Mouse (Mus musculus): ENCODE measurements at regions not wholly inside any gene's neighbourhood (a gene's known extent, or its start where the extent isn't known, plus 50 kb on each side); places are given as distances from the start of the nearest gene placed in this dataset.

DNA sequence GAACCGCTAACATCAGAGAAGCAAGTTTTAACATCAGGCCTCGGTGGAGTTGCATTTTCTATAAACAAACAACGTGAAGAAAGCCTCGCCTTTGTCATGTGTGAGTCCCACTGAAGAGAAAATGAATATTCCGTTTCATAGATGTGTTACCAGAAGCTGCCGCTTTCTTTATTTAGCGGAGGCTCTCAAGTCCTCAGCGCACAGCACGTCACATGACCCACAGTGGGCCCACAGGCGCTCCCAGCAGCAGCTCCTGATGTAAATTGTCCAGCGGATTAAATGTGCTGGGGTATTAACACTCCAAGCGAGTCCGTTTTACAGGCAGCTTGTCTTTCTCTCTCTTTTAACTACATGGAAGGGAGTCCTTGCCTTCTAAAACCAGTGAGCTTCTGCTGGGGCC lies 304.7 kb upstream of the Spred2 start:
- Histone ChIP-seq H3K4me1 (no peaks in the 10 kb centered on the region), H3K4me3 (no peak overlapping the region), H3K36me3 (no peaks in the 10 kb centered on the region), H3K9me3 (no peaks in the 10 kb centered on the region), H3K27me3 (no peaks in the 10 kb centered on the region), H3K27ac (no peak overlapping the region), H3K4me2 (no peak overlapping the region), H3K9ac (no peak overlapping the region)
- ATAC-seq (ENCODE audit: insufficient number of reproducible peaks, low FRiP score, low TSS enrichment, low read depth), result no peak
- WGBS, result 72% methylated on average over 13 of the region's 13 CpGs

DNA sequence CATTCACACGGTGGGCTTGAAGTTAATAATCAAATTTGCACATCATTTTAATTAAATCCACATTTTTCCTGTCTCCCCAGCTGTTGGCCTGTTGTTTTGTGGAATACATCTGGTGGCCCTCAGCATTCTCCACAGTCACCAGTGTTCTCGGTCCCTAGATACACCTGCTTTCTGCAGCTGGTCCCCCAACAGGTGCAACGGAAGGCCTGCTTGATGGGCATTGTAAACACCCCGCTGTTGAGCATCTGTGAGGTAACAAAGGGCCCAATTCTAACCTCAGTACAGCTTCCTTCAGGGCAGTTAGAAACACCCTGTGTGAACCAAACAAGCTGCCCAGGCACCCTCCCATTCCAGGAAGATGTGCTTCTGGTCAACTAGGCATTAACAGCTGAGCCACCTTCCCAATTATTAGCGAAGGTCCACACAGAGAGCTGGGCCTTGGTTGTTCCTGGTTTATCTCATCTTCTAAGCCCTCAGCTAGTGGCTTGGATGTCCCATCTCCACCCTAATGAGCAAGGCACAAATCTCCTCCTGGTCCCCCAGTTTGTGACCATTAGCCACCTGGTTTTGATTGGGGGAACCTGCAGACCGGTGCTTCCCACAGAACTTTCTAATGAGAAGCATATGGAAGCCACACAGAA lies 293.0 kb upstream of the Spred2 start:
- Histone ChIP-seq H3K36me3 (no peaks in the 10 kb centered on the region), H3K4me1 (no peaks in the 10 kb centered on the region), H3K4me3 (no peak overlapping the region), H3K4me2 (no peak overlapping the region), H3K9me3 (no peaks in the 10 kb centered on the region), H3K27me3 (no peaks in the 10 kb centered on the region), H3K9ac (no peak overlapping the region), H3K27ac (no peak overlapping the region)
- WGBS, result 36% methylated on average over 6 of the region's 6 CpGs
- ATAC-seq (ENCODE audit: insufficient number of reproducible peaks, low FRiP score, low TSS enrichment, low read depth), result no peak

DNA sequence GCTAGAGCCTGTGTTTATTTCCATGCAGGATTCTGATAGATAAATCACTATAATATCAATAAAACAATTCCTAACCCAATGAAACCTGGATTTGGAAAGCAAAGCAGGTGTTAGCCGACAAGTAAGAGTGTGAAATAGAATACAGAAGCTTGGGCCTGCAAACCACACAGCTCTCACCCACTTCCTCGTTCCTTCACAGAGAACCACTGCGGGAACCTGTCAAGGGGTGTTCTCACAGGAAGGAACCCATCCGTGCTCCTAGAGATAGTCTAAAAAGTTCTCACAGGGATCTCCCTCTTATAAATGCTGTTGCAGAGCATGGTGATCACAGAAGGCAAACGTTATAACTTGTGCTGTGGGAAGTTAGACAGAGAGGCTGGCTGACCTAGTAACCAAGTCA lies 291.7 kb upstream of the Spred2 start:
- Histone ChIP-seq H3K4me2 (no peak overlapping the region), H3K27me3 (no peaks in the 10 kb centered on the region), H3K27ac (no peak overlapping the region), H3K4me1 (no peaks in the 10 kb centered on the region), H3K9me3 (no peaks in the 10 kb centered on the region), H3K9ac (no peak overlapping the region), H3K36me3 (no peaks in the 10 kb centered on the region), H3K4me3 (no peak overlapping the region)
- 63% methylated on average over 5 of the region's 5 CpGs for WGBS
- no peak for ATAC-seq (ENCODE audit: insufficient number of reproducible peaks, low FRiP score, low TSS enrichment, low read depth)

DNA sequence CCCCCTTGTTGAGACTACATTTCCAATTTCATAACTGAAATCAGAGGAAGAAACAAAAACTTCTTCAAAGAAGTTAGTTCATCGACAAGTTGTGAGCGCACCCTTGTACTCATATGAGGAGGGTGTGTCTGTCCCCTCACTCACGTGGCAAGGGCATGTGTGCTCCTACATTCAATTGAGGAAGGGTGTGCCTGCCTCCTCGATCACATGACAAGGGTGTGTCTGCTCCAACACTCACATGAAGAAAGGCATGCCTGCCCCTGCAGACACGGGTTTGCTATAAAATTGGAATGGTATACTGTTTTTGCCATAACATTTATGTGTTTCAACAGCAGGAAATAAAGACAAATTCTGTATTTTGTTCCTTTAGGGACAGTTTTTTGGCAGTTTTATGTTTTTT lies 290.6 kb upstream of the Spred2 start:
- H3K9ac ChIP-seq, result no peak overlapping the region
- no peak overlapping the region for H3K4me2 ChIP-seq
- ATAC-seq (ENCODE audit: insufficient number of reproducible peaks, low FRiP score, low TSS enrichment, low read depth), result no peak
- H3K4me1 ChIP-seq, result no peaks in the 10 kb centered on the region
- no peaks in the 10 kb centered on the region for H3K27me3 ChIP-seq
- WGBS, result 63% methylated on average over 5 of the region's 5 CpGs
- H3K9me3 ChIP-seq, result no peaks in the 10 kb centered on the region
- H3K4me3 ChIP-seq, result no peak overlapping the region
- H3K36me3 ChIP-seq, result no peaks in the 10 kb centered on the region
- H3K27ac ChIP-seq, result no peak overlapping the region

DNA sequence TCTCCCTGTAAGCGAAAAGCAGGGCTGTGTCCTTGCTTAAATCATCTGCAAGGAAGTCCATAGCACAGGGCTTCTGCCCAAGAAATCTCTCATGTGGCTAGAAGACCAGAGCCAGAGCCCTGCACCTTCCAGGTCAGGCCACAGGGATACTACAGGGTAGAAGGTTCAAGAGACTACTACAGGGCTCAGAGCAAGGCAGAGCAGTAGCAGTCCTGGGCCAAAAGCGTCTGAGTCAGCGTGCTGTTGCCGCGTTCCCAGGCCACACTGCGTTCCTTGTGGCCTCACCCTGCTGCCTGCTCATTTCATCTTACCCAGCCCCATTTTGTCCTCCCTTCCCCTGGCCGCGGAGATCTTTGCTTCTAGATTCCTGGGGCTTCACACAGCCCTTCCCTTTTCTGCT lies 283.0 kb upstream of the Spred2 start:
- Histone ChIP-seq H3K9me3 (no peaks in the 10 kb centered on the region), H3K4me3 (no peak overlapping the region), H3K4me2 (no peak overlapping the region), H3K27me3 (no peaks in the 10 kb centered on the region), H3K4me1 (peaks cover 4% of the 10 kb centered on the region), H3K27ac (peak overlapping the region; percentile 73), H3K36me3 (no peaks in the 10 kb centered on the region), H3K9ac (no peak overlapping the region)
- 0 out of 2 replicates have a peak, but pooled peaks have one; percentile 2 for ATAC-seq (ENCODE audit: insufficient number of reproducible peaks, low FRiP score, low TSS enrichment, low read depth)
- 61% methylated on average over 8 of the region's 8 CpGs for WGBS

DNA sequence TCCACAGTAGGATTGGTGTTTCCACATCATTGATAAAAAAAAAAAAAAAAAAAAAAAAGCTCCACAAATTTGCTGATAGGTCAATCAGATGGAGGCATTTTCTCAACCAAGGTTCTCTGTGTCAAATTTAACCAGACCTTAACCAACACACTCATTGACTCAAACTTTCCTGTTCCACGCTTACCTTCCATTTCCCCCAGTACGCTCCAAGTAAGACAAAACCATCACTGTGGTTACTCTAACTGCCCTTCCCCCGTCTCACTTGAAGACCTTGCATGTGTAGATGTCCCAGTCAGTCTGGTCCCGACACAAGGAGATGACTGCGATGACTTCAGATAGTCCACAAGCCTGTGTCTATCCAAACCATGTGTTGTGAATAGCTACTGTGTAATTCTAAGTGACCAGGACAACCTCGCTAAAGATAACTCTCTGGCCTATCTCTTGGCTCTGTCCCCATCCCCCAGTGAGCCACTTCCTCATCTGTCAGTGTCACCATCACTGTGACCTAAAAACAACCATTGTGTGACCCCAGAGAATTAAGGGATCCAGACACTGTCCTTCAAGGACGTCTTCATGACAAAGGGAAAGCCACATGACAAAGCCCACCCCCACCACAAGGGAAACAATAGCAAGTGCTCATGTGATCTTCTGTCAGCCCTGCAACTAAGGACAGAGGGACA lies 279.9 kb upstream of the Spred2 start:
- Histone ChIP-seq H3K4me1 (peaks cover 4% of the 10 kb centered on the region), H3K9ac (no peak overlapping the region), H3K9me3 (no peaks in the 10 kb centered on the region), H3K4me2 (no peak overlapping the region), H3K36me3 (no peaks in the 10 kb centered on the region), H3K27me3 (no peaks in the 10 kb centered on the region), H3K27ac (no peak overlapping the region), H3K4me3 (no peak overlapping the region)
- ATAC-seq (ENCODE audit: insufficient number of reproducible peaks, low FRiP score, low TSS enrichment, low read depth), result no peak
- 82% methylated on average over 7 of the region's 7 CpGs for WGBS

DNA sequence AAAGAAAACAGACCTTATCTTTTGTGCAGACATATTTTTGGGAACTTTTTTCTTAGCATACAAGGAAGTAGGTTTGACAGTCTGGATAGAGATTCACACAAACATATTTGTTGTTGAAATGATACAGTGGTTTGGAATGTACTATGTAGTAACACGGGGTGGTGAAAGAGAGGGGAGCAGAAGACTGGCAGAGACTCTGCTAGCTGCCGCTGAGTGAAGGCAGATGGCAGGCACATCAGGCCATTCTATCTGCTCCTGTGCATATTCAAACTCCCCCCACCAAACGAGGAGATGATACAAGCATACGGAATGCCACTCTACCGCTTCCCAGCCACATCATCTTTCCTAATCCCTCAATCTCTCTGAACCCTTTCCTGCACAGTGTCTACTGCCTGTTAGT lies 279.1 kb upstream of the Spred2 start:
- Histone ChIP-seq H3K9me3 (no peaks in the 10 kb centered on the region), H3K4me2 (no peak overlapping the region), H3K36me3 (no peaks in the 10 kb centered on the region), H3K4me3 (no peak overlapping the region), H3K4me1 (peaks cover 4% of the 10 kb centered on the region), H3K27me3 (no peaks in the 10 kb centered on the region), H3K9ac (no peak overlapping the region), H3K27ac (no peak overlapping the region)
- no peak for ATAC-seq (ENCODE audit: insufficient number of reproducible peaks, low FRiP score, low TSS enrichment, low read depth)
- WGBS, result 59% methylated on average over 5 of the region's 5 CpGs

DNA sequence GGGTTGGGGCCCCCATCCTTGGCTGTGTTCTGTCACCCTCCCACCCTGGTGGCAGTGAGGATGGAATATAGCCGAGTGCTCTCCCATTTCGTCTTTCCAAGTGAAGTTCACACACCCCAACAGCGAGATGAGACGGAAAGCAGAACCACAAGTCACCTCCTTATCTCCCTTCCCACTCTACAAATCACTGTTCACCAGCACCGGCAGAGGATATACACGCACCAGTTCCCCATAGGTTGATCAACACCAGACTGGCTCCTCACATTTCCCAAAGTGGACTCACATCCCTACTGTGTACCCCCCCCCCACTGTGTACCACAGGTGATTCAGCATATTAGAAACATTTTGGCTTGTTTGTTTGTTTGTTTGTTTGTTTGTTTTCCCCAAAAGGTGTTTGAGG lies 272.7 kb upstream of the Spred2 start:
- no peaks in the 10 kb centered on the region for H3K36me3 ChIP-seq
- no peak overlapping the region for H3K4me2 ChIP-seq
- H3K4me1 ChIP-seq, result no peaks in the 10 kb centered on the region
- no peaks in the 10 kb centered on the region for H3K9me3 ChIP-seq
- no peak overlapping the region for H3K9ac ChIP-seq
- H3K27ac ChIP-seq, result no peak overlapping the region
- 65% methylated on average over 6 of the region's 6 CpGs for WGBS
- no peak overlapping the region for H3K4me3 ChIP-seq
- H3K27me3 ChIP-seq, result no peaks in the 10 kb centered on the region
- 0 out of 2 replicates have a peak, but pooled peaks have one; percentile 4 for ATAC-seq (ENCODE audit: insufficient number of reproducible peaks, low FRiP score, low TSS enrichment, low read depth)

DNA sequence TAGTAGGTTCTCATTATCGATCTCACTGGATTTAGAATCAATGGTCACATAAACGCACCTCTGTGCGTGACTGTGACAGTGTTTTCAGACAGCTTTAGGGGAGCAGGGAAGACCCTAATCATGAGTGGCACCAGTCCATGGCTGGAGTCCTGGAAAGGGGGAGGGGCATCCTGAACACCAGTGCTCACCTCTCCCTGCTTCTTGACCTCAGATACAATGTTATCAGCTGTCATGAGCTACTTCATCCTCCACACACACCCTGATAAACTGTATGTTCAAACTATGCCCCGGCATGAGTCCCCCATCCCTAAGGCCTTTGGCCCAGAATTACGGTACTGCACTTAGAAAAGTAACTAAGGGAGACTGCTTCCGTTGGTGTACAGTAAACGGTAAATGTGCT lies 272.2 kb upstream of the Spred2 start:
- no peaks in the 10 kb centered on the region for H3K36me3 ChIP-seq
- no peak overlapping the region for H3K4me2 ChIP-seq
- H3K9ac ChIP-seq, result no peak overlapping the region
- H3K9me3 ChIP-seq, result no peaks in the 10 kb centered on the region
- H3K27me3 ChIP-seq, result no peaks in the 10 kb centered on the region
- no peak overlapping the region for H3K27ac ChIP-seq
- 88% methylated on average over 7 of the region's 7 CpGs for WGBS
- H3K4me3 ChIP-seq, result no peak overlapping the region
- H3K4me1 ChIP-seq, result no peaks in the 10 kb centered on the region
- no peak for ATAC-seq (ENCODE audit: insufficient number of reproducible peaks, low FRiP score, low TSS enrichment, low read depth)

DNA sequence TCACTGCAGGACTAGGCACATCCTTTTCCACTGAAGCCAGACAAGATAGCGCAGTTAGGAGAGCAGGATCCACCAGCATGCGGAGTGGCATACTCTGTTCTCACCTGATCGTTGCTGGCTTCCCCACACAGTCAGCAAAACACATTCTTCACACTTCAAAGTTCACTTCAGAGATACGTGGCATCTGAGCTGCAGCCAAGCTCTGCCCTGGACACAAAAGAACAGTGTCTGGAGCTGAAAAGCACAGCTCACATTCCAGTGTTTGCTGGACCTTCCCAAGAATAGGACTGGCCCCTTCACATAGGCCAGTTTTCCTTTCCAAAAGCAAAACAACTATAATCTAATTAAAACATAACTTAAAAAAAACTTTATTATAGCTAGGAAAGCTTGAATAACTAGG lies 264.7 kb upstream of the Spred2 start:
- Histone ChIP-seq H3K9me3 (no peaks in the 10 kb centered on the region), H3K27me3 (no peaks in the 10 kb centered on the region), H3K36me3 (no peaks in the 10 kb centered on the region), H3K4me2 (no peak overlapping the region), H3K9ac (no peak overlapping the region), H3K4me1 (no peaks in the 10 kb centered on the region), H3K27ac (no peak overlapping the region), H3K4me3 (no peak overlapping the region)
- no peak for ATAC-seq (ENCODE audit: insufficient number of reproducible peaks, low FRiP score, low TSS enrichment, low read depth)
- 66% methylated on average over 4 of the region's 4 CpGs for WGBS

DNA sequence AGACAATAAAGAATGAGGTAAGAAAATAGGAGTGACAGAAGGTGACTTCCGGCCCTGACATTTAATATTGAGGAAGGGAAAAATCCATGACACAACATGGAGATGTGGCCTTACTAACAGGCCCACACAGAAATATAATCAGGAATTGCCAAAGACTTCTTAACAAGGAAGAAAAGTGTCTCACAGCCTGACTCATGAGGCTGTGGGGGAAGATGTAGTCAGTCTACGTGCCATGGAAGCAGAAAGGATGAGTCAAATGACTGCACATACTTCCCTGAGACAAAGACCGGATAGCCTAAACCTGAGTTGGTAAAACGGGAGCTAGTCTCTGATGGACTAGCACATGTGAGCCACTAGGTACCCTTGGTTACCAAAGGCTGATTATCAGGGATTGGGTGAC lies 257.4 kb upstream of the Spred2 start:
- H3K27me3 ChIP-seq, result no peaks in the 10 kb centered on the region
- H3K4me2 ChIP-seq, result no peak overlapping the region
- no peaks in the 10 kb centered on the region for H3K36me3 ChIP-seq
- no peak overlapping the region for H3K4me3 ChIP-seq
- no peak overlapping the region for H3K9ac ChIP-seq
- 0 out of 2 replicates have a peak, but pooled peaks cover 4% of the 10 kb centered on the region for H3K4me1 ChIP-seq
- H3K9me3 ChIP-seq, result no peaks in the 10 kb centered on the region
- no peak overlapping the region for H3K27ac ChIP-seq
- WGBS, result 90% methylated on average over 4 of the region's 4 CpGs
- ATAC-seq (ENCODE audit: insufficient number of reproducible peaks, low FRiP score, low TSS enrichment, low read depth), result no peak

DNA sequence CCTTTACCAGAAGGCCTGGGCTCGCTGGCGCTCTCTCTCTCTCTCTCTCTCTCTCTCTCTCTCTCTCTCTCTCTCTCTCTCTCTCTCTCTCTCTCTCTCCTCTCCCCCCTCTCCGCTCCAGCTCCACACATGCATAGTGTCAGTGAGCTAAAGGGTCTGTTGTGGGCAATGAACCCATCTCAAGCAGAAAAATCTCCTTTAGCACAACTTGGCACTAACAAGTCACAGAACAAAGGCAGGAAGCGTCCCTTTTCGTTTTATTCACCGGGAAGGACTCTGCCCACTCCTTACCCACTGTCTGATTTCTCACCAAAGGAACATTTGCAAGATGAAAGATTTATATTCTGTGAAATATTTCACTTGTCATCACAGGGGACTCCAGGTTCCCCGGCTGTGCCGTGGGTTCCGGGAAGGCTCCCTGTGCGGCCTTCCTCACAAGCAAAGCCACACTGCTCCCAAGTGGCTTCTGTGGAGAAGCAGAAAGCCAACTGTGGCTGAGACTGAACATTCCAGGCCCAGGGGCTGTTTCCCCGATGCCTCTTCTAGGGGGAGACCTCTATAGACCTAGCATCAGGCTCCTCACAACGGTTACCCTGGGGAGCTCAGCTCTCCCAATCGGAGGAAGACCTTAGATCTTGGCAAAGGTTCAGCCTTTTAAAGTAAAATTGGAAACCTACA lies 253.2 kb upstream of the Spred2 start:
- Histone ChIP-seq H3K9me3 (no peaks in the 10 kb centered on the region), H3K36me3 (no peaks in the 10 kb centered on the region), H3K27ac (no peak overlapping the region), H3K4me2 (no peak overlapping the region), H3K4me3 (no peak overlapping the region), H3K4me1 (0 out of 2 replicates have a peak, but pooled peaks cover 4% of the 10 kb centered on the region), H3K27me3 (no peaks in the 10 kb centered on the region), H3K9ac (no peak overlapping the region)
- WGBS, result 27% methylated on average over 13 of the region's 13 CpGs
- ATAC-seq (ENCODE audit: insufficient number of reproducible peaks, low FRiP score, low TSS enrichment, low read depth), result no peak

Data from limb, embryonic 15.5 days (tissue).